Comparison of ENCODE assay signal across 13 mouse cellular contexts in the genomic region with DNA sequence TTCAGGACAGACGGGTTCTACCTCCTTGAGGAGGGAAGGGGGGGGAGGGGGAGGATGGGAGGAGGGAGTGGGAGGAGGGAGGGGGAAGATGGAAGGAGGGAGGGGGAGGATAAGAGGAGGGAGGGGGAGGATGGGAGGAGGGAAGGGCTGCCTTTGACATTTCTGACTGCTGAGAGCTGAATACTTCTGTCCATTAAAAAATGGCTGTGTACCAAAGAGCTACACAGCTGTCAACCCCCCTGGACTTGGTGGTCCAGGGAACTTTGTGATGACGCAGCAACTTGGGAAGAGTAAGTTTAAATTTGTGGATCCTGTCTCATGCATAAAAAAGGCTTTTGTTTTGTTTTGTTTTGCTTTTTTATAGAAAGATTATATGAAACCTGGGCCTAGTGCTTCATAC. TPM values are rescaled to one million over a fixed set of nuclear protein-coding genes. Genes with fewer than 3 reads are reported as not detected.
A peak's percentile ranks its signal among the peaks of the same experiment; 100 is the strongest.
DNase-seq lines count a peak whose midpoint lies in the region; ATAC-seq and TF ChIP-seq lines count a peak whose summit lies in the region.
"Had no signal": no experiment of that assay in that cellular context is flagged by ENCODE, and none has a peak within 500 bp of the region (broad histone marks: within the 10 kb centered on the region; RNA-seq: fewer than 3 reads in every experiment).

No protein-coding gene starts in this region.

- no peak for TF ChIP-seq POLR2A in embryonic fibroblast, embryonic 13.5 days (IDR thresholded peaks at IDR 0.05; ENCODE audit: low read depth, low read length)
- TF ChIP-seq POLR2A in myocyte (IDR thresholded peaks at IDR 0.05; ENCODE audit: insufficient read length, low read depth): no peak

- H3K36me3 ChIP-seq in forebrain, embryonic 10.5 days (replicated peaks): no peaks in the 10 kb centered on the region
- no peaks in the 10 kb centered on the region for H3K36me3 ChIP-seq in forebrain, embryonic 11.5 days (ENCODE audit: control insufficient read depth, insufficient read depth, low read length)
- H3K36me3 ChIP-seq in kidney, embryonic 16.5 days (ENCODE audit: insufficient read depth, low read length): no peaks in the 10 kb centered on the region
- H3K36me3 ChIP-seq in myocyte (ENCODE audit: control insufficient read depth, insufficient read depth): no peaks in the 10 kb centered on the region

- H3K4me3 ChIP-seq in forebrain, embryonic 10.5 days: no peak overlapping the region
- no peak overlapping the region for H3K4me3 ChIP-seq in forebrain, embryonic 11.5 days (ENCODE audit: low read depth, low read length)
- no peak overlapping the region for H3K4me3 ChIP-seq in kidney, embryonic 16.5 days (ENCODE audit: low read length)
- H3K4me3 ChIP-seq in embryonic fibroblast, embryonic 13.5 days (ENCODE audit: insufficient read depth, low read length): no peak overlapping the region
- H3K4me3 ChIP-seq in myocyte: no peak overlapping the region

- DNase-seq in forebrain, embryonic 10.5 days (ENCODE audit: extremely low spot score, low spot score): no peak
- no peak for DNase-seq in forebrain, embryonic 11.5 days (ENCODE audit: low spot score)
- no peak for DNase-seq in kidney, adult 9 months
- no peak for DNase-seq in spleen, adult 12 weeks (ENCODE audit: low spot score)
- no peak for DNase-seq in urinary bladder, postnatal 25 days (ENCODE audit: low spot score)
- DNase-seq: adrenal gland, postnatal 25 days; cerebellum, postnatal 25 days; gastrocnemius, postnatal 36 days had no signal

- no peaks in the 10 kb centered on the region for H3K79me2 ChIP-seq in myocyte (ENCODE audit: control insufficient read depth, insufficient read depth)

- H3K27ac ChIP-seq in forebrain, embryonic 10.5 days: 0 out of 2 replicates have a peak overlapping the region, but pooled peaks have one; percentile 30
- H3K27ac ChIP-seq in forebrain, embryonic 11.5 days (ENCODE audit: low read depth, low read length): no peak overlapping the region
- H3K27ac ChIP-seq in kidney, embryonic 16.5 days (ENCODE audit: low read length): peak overlapping the region; percentile 66; the same call in 1 of the 2 replicates
- peak overlapping the region; percentile 69 for H3K27ac ChIP-seq in embryonic fibroblast, embryonic 13.5 days (ENCODE audit: insufficient read depth, low read length)
- H3K27ac ChIP-seq: hindbrain, postnatal 0 days had no signal

- no peak for TF ChIP-seq CTCF in embryonic fibroblast, embryonic 13.5 days (IDR thresholded peaks at IDR 0.05; ENCODE audit: borderline replicate concordance, insufficient read depth, low read length)

- WGBS in forebrain, embryonic 10.5 days: 45% methylated on average over 2 of the region's 2 CpGs
- 52% methylated on average over 2 of the region's 2 CpGs for WGBS in forebrain, embryonic 11.5 days
- WGBS in kidney, embryonic 16.5 days: 30% methylated on average over 2 of the region's 2 CpGs

- no peak overlapping the region for H3ac ChIP-seq in myocyte (ENCODE audit: control insufficient read depth, insufficient read length)

- H3K4me2 ChIP-seq in forebrain, embryonic 11.5 days (ENCODE audit: low read depth, low read length, severe bottlenecking): no peak overlapping the region
- 0 out of 2 replicates have a peak overlapping the region, but pooled peaks have one; percentile 8 for H3K4me2 ChIP-seq in kidney, embryonic 16.5 days (replicated peaks; ENCODE audit: low read depth, low read length)
- peak overlapping the region; percentile 44 for H3K4me2 ChIP-seq in myocyte (ENCODE audit: low read depth)
- H3K4me2 ChIP-seq: liver, embryonic 11.5 days had no signal

- H3K4me1 ChIP-seq in forebrain, embryonic 10.5 days: peaks cover 54% of the 10 kb centered on the region
- H3K4me1 ChIP-seq in forebrain, embryonic 11.5 days (replicated peaks; ENCODE audit: control insufficient read depth, insufficient read depth, low read length): peaks cover 9% of the 10 kb centered on the region
- peaks cover 62% of the 10 kb centered on the region for H3K4me1 ChIP-seq in kidney, embryonic 16.5 days (ENCODE audit: insufficient read depth, low read length)
- H3K4me1 ChIP-seq in embryonic fibroblast, embryonic 13.5 days (ENCODE audit: control insufficient read depth, insufficient read depth, low read length): peaks cover 22% of the 10 kb centered on the region

- H3K27me3 ChIP-seq in forebrain, embryonic 10.5 days (ENCODE audit: poor library complexity, severe bottlenecking): peaks cover 29% of the 10 kb centered on the region
- peaks cover 2% of the 10 kb centered on the region; the same call in 1 of the 2 replicates for H3K27me3 ChIP-seq in forebrain, embryonic 11.5 days (ENCODE audit: control insufficient read depth, insufficient read depth, low read length)
- H3K27me3 ChIP-seq in kidney, embryonic 16.5 days (ENCODE audit: insufficient read depth, low read length): no peaks in the 10 kb centered on the region
- no peaks in the 10 kb centered on the region for H3K27me3 ChIP-seq in myocyte (ENCODE audit: control insufficient read depth, insufficient read depth, insufficient read length)

- no peaks in the 10 kb centered on the region for H3K9me3 ChIP-seq in forebrain, embryonic 10.5 days
- H3K9me3 ChIP-seq in forebrain, embryonic 11.5 days (ENCODE audit: control insufficient read depth, low read length): no peaks in the 10 kb centered on the region
- H3K9me3 ChIP-seq in kidney, embryonic 16.5 days (ENCODE audit: low read length): 0 out of 2 replicates have a peak, but pooled peaks cover 2% of the 10 kb centered on the region

- no peak for ATAC-seq in forebrain, embryonic 11.5 days (replicated peaks; ENCODE audit: low FRiP score)
- ATAC-seq in kidney, embryonic 16.5 days (ENCODE audit: low FRiP score, low TSS enrichment): no peak
- ATAC-seq: hindbrain, postnatal 0 days had no signal

- H3K9ac ChIP-seq in forebrain, embryonic 11.5 days (ENCODE audit: low read length): no peak overlapping the region
- 0 out of 2 replicates have a peak overlapping the region, but pooled peaks have one; percentile 31 for H3K9ac ChIP-seq in kidney, embryonic 16.5 days (replicated peaks; ENCODE audit: low read length)

TF ChIP-seq in myocyte, 11 proteins besides CTCF, POLR2A, EP300 and RAD21:
- TF ChIP-seq E2F4 (IDR thresholded peaks at IDR 0.05; ENCODE audit: insufficient read depth) (no peak), MYOD1 (IDR thresholded peaks at IDR 0.05; ENCODE audit: control insufficient read depth in 1 of 3, insufficient read length in 2 of 3, low read depth in 2 of 3) (no peak), SRF (IDR thresholded peaks at IDR 0.05; ENCODE audit: control insufficient read depth, insufficient read length, low read depth) (no peak), MYOG (IDR thresholded peaks at IDR 0.05; ENCODE audit: control insufficient read depth in 1 of 3, insufficient read depth in 1 of 3, insufficient read length in 2 of 3, low read depth in 2 of 3) (no peak), TCF12 (IDR thresholded peaks at IDR 0.05; ENCODE audit: insufficient read depth, poor library complexity, severe bottlenecking) (no peak), REST (IDR thresholded peaks at IDR 0.05; ENCODE audit: insufficient read depth, insufficient read length) (no peak), USF1 (IDR thresholded peaks at IDR 0.05; ENCODE audit: low read depth) (no peak), CEBPB (IDR thresholded peaks at IDR 0.05; ENCODE audit: insufficient read depth, poor library complexity, severe bottlenecking) (no peak), TCF3 (IDR thresholded peaks at IDR 0.05; ENCODE audit: insufficient read length, low read depth) (no peak), POLR2AphosphoS2 (IDR thresholded peaks at IDR 0.05; ENCODE audit: insufficient read length, low read depth) (no peak), MAX (IDR thresholded peaks at IDR 0.05; ENCODE audit: low read depth) (no peak)
TF ChIP-seq in myocyte: peak in this region for 0.

RNA-seq across cellular contexts. Expression of a gene that starts 2.2 kb away (rescaled TPM):
- 0.84 and 1.6 TPM in 2 replicates for polyA plus RNA-seq in forebrain, embryonic 10.5 days (2016; fragmentation: Nextera tagmentation; extraction: Ambion mirVana)
- 0.64 and 1.6 TPM in 2 replicates for polyA plus RNA-seq in forebrain, embryonic 11.5 days (2014; fragmentation: Nextera tagmentation; extraction: Ambion mirVana)
- 3.8 and 3.9 TPM in 2 replicates for polyA plus RNA-seq in kidney, embryonic 16.5 days (2015; fragmentation: Nextera tagmentation; extraction: Ambion mirVana)
- polyA plus RNA-seq in embryonic fibroblast, embryonic 13.5 days (2011; ENCODE audit: insufficient read length, low read depth, missing spikeins): 18.9 and 26.4 TPM in 2 replicates
- polyA plus RNA-seq in myocyte (2012; fragmentation: generic; extraction: Trizol): 4.6 TPM

RNA-seq across cellular contexts. Expression of a gene that starts 31.4 kb away (rescaled TPM):
- polyA plus RNA-seq in forebrain, embryonic 10.5 days (2016; fragmentation: Nextera tagmentation; extraction: Ambion mirVana): 42.1 and 42.9 TPM in 2 replicates
- 66.8 and 69.9 TPM in 2 replicates for polyA plus RNA-seq in forebrain, embryonic 11.5 days (2014; fragmentation: Nextera tagmentation; extraction: Ambion mirVana)
- 23.7 and 38.1 TPM in 2 replicates for polyA plus RNA-seq in kidney, embryonic 16.5 days (2015; fragmentation: Nextera tagmentation; extraction: Ambion mirVana)
- polyA plus RNA-seq in embryonic fibroblast, embryonic 13.5 days (2011; ENCODE audit: insufficient read length, low read depth, missing spikeins): 109 and 118 TPM in 2 replicates
- 51.6 TPM for polyA plus RNA-seq in myocyte (2012; fragmentation: generic; extraction: Trizol)

RNA-seq across cellular contexts. Expression of a gene that starts 49.4 kb away (rescaled TPM):
- 11.1 and 12.4 TPM in 2 replicates for polyA plus RNA-seq in forebrain, embryonic 10.5 days (2016; fragmentation: Nextera tagmentation; extraction: Ambion mirVana)
- polyA plus RNA-seq in forebrain, embryonic 11.5 days (2014; fragmentation: Nextera tagmentation; extraction: Ambion mirVana): 17.2 and 19.4 TPM in 2 replicates
- 174 and 208 TPM in 2 replicates for polyA plus RNA-seq in kidney, embryonic 16.5 days (2015; fragmentation: Nextera tagmentation; extraction: Ambion mirVana)
- polyA plus RNA-seq in embryonic fibroblast, embryonic 13.5 days (2011; ENCODE audit: insufficient read length, low read depth, missing spikeins): 155 and 327 TPM in 2 replicates
- 219 TPM for polyA plus RNA-seq in myocyte (2012; fragmentation: generic; extraction: Trizol)
